Mouse (Mus musculus) kidney, postnatal 10 days (tissue): ENCODE measurements at regions not wholly inside any gene's neighbourhood (a gene's known extent, or its start where the extent isn't known, plus 50 kb on each side); places are given as distances from the start of the nearest gene placed in this dataset.

Source experiments
- DNase-seq: peaks from one replicate; pipeline ENCODE4 v3.0.0; 2021; ENCODE audit warnings: mixed read lengths

DNA sequence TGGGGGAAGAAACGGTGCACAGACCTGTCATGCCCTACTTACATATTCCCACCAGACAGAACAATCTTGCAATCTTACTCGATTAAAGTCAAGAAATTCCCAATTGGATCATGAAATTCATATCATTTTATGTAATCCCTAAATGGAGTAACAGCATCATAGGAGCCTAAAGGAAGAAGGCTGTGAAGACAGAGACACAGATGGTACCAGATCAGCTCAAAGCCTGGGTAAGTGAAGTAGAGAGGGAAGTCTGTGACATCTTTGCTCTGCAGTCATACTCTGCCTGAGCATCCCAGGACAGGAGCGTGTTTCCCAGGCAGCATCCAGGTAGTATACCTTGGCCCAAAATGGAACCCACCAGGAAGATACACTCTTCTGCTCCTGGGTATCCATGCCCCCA is 108.6 kb downstream of the Diras2 start:
- DNase-seq, result no peak

DNA sequence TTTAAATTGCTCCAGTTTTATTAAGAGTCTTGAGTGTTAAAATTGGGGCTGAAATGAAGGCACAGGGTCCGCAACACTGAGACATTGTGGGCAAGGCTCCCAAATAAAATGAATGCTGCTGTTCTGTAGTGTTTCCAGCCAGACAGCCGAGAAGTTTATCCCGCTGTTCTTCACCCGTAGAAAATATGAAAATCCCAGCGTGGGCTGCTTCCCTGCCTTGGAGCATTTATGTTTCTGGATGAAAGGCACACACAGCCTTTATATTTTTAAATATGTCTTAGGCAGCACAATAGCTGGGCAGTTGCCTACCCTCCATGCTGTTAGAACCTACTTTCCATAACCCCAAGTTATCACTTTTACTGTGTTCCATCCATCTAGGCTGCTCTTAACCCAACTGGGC is 102.6 kb downstream of the Diras2 start:
- no peak for DNase-seq

DNA sequence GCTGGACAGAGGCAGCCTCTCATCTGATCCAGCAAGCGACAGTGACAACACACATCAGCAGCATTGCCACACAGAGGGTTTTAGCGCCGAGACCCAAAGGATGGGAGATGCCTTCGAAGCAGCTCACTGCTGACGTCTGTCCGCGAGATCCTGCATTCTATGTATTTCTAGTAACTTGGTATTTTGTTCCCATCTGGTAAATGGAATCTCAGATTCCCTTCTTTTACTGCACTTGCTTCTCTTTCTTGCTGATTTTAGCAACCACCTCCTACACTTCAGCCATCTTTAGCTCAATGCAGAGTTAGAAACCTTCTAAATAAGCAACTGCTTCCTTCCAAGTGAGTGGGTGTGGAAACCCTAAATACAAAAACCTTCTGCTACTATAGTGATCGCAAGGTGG is 94.3 kb downstream of the Diras2 start:
- no peak for DNase-seq

DNA sequence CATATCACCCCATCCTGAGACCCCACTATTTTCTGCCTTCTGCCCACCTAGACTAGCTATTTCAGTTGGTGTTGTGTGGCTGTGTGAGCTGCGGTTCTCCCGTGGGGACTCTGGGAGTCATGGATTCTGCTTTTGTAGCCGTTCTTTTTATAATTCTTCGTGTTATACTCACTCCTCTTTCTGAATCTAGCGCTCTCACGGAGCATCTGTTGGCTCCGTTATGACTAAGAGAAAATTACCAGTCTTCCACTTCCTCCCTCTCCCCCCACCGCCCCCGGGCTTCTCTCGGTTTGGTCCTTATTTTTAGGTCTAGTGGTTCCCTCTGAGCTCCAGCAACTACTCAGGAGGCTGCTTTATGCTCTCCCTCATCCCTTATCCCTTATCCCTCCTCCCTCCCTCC is 85.6 kb downstream of the Diras2 start:
- DNase-seq, result no peak

DNA sequence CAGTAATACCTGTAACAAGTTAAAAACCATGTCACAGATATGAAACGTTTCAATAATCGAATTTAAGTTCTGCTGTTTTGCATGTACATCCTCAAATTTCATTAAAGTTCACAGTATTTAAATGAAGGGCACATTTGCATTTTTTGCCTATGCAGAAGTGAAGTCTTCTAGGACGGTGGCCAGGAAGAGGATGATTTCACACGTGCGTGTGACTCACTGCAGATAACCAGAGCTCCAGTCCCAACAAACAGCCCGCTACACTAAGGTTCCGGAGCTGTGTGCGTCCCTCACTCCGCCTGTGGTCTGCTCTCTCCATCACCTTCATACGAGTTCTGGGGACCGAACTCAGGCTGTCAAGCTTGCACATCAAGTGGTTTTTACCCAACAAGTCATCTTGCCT is 82.2 kb downstream of the Diras2 start:
- DNase-seq, result no peak

DNA sequence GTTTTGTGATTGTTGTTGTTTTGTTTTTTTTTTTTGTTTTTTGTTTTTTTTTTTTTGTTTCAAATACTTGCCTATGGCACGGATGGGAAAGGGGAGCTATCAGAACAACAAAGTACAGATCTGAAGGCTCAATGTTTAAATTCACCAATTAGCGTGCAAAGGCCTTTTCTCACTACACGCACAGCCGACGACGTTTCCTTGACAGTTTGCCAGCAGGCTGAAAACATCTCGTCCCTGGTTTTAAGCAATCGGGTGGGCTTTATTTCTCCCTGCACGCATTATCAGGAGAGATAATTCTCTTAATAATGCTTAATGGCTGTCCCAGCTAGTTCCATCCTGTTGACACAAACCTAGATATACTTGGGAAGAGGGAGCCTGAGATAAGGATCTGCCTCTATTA is 79.6 kb downstream of the Diras2 start:
- DNase-seq, result no peak

DNA sequence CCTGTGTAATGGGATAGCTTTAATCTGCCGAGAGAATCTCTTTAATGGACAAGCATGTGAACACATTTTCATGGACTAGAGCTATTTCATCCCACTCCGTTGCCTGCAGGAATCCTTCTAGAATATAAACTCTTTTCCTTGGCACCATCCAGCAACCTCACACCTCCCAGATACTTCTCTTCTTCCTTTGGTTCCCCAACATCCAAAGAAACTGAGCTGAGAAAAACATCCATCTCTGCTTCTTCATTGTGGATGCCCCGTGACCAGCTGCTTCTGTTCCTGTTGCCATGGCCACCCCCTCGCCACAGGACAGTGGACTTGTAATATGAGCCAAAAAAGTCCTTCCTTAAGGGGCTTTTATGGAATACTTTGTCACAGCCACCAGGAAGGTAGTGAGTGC is 78.8 kb downstream of the Diras2 start:
- no peak for DNase-seq
